Mouse (Mus musculus) kidney, adult 2 months (tissue): ENCODE measurements around the gene Bsg. TPM values are rescaled to one million over a fixed set of nuclear protein-coding genes. Genes with fewer than 3 reads are reported as not detected.

Experiments
- DNase-seq: peaks from one replicate; pipeline ENCODE4 v3.0.0; 2021
- H3K27ac ChIP-seq: fragments of 200-500 bp; 2 replicates; pipeline ENCODE4 v1.5.1; 2012; ENCODE audit warnings: low read depth, low read length, control low read depth, inconsistent platforms; ENCODE audit not compliant: insufficient read depth
- H3K27me3 ChIP-seq: fragments of 200-500 bp; replicated peaks from 2 replicates; pipeline ENCODE4 v1.6.1; 2012; ENCODE audit warnings: mild to moderate bottlenecking, moderate library complexity, low read length, inconsistent platforms; ENCODE audit not compliant: control insufficient read depth, insufficient read depth
- H3K36me3 ChIP-seq: fragments of 200-500 bp; 2 replicates; pipeline ENCODE4 v1.6.1; 2012; ENCODE audit warnings: mild to moderate bottlenecking, moderate library complexity, low read length, inconsistent platforms; ENCODE audit not compliant: control insufficient read depth, insufficient read depth
- H3K4me1 ChIP-seq: fragments of 200-500 bp; 2 replicates; pipeline ENCODE4 v1.6.1; 2011; ENCODE audit warnings: low read length; ENCODE audit not compliant: control insufficient read depth, insufficient read depth
- H3K4me3 ChIP-seq: fragments of 200-500 bp; 2 replicates; pipeline ENCODE4 v1.5.1; 2011; ENCODE audit warnings: mild to moderate bottlenecking, low read depth, low read length, control low read depth; ENCODE audit not compliant: insufficient read depth
- CTCF ChIP-seq: fragments of 200-500 bp; conservative IDR thresholded peaks from 2 replicates; pipeline ENCODE4 v1.5.1; 2011; ENCODE audit warnings: low read depth, mild to moderate bottlenecking, control low read depth, low read length, moderate library complexity, mixed read lengths; ENCODE audit not compliant: insufficient read depth, insufficient read length
- POLR2A ChIP-seq: fragments of 200-500 bp; IDR thresholded peaks from one replicate; pipeline ENCODE4 v1.6.1; 2011; ENCODE audit warnings: low read depth, low read length, control low read depth
- WGBS: fragments of 180-500 bp; shearing (Covaris S2); methylation state at CpG from one replicate; pipeline ENCODE4 v1.1.7; 2018; 5-methylcytosine and 5-hydroxymethylcytosine counted together
- polyA plus RNA-seq: library from polyadenylated mRNA; depleted of rRNA; stranded (reverse); fragments of >200 nt; gene quantifications from 2 replicates; pipeline ENCODE4 v1.2.3, GENCODE M21; 2012

Gene Bsg
- polyA plus RNA-seq, 1 experiment: 825 TPM

DNA sequence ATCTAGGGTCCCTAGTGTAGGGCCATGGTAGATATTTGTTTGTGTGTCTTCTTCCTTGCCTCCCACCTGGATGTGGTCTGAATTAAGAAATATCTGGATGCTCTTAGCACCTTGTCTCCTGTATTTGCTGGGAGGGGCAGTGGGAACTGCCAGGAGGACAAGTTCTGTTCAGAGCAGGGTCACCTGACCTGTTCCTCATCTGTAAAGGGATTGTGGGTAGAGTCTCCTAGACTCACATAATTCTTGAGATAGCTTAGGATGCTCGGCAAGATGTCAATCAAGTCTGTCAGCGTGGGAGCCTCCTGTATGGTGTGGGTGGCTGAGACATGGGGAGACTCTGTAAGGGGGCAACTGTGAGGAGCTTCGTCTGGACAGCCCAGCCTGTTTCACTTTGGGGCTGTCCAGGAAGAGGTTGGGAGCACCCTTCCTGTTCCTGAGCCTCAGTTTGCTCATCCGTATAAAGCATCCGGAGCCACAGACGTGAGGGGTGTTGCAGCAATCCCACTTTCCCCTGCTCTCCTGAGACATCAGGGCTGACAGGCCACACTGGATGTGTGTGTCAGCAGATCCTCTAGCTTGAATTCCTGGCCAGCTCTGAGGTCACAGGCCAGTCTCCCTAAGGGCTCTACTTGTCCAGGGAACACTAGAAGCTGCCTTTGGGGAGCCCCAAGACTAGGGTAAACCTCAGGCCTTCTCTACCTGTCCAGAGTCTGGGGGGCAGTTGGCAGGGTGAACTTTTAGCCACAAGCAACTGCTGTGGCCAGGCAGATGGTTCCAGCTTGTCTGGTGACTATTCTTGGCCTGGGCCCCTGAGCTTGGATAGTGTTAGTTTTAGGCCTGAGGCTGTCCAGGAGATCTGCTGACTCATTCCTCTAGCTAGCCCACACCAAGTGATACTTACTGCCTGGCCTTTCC is 20.3 kb upstream of the Bsg start:
- Histone ChIP-seq H3K4me3 (peak overlapping the region; percentile 90), H3K27me3 (no peaks in the 10 kb centered on the region), H3K27ac (no peak overlapping the region), H3K36me3 (no peaks in the 10 kb centered on the region), H3K4me1 (peaks cover 10% of the 10 kb centered on the region; the same call in 1 of the 2 replicates)
- TF ChIP-seq POLR2A (no peak), CTCF (no peak)
- DNase-seq: peak; percentile 58
- 43% methylated on average over 6 of the region's 6 CpGs for WGBS

DNA sequence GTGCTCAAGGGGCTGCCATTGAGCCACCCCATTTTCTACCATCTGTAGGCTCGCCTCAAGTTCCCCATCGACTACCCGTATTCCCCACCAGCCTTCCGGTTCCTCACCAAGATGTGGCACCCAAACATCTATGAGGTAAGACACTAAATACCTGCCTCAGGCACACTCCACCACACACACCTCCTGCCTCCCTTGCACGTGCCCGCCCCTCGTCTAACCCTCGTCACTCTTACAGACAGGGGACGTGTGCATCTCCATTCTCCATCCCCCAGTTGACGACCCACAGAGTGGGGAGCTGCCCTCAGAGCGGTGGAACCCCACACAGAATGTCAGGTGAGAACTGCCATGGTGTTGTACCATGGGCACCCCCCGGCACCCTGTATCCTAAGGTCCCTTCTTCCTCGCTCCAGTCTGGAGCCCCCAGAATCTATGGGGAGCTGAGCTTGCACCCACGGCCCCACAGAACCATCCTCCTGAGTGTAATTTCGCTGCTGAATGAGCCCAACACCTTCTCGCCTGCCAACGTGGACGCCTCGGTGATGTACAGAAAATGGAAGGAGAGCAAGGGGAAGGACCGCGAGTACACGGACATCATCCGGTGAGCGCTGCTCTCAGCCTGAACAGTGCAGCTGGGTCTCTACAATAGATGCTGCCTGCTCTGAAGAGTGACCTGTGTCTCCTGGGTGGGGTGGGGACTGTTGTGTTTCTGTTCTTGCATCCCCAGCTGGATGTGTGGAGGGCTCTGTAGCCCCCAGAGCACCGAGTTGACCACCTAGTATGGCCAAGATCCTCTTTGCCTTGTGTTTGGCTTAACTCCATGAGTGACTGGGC is 19.3 kb upstream of the Bsg start:
- Histone ChIP-seq H3K27me3 (no peaks in the 10 kb centered on the region), H3K4me3 (no peak overlapping the region), H3K27ac (no peak overlapping the region), H3K36me3 (no peaks in the 10 kb centered on the region), H3K4me1 (peaks cover 10% of the 10 kb centered on the region; the same call in 1 of the 2 replicates)
- TF ChIP-seq POLR2A (no peak), CTCF (no peak)
- no peak for DNase-seq
- WGBS: 90% methylated on average over 25 of the region's 25 CpGs

GRCm38 (mm10) chr10:79686219-79686618 is 18.1 kb upstream of the Bsg start:
- TF ChIP-seq CTCF: no peak
- no peak for TF ChIP-seq POLR2A
- DNase-seq: no peak
- 91% methylated on average over 2 of the region's 2 CpGs for WGBS
- no peak overlapping the region for H3K27ac ChIP-seq
- no peaks in the 10 kb centered on the region for H3K36me3 ChIP-seq
- peaks cover 10% of the 10 kb centered on the region; the same call in 1 of the 2 replicates for H3K4me1 ChIP-seq
- H3K27me3 ChIP-seq: no peaks in the 10 kb centered on the region
- no peak overlapping the region for H3K4me3 ChIP-seq

DNA sequence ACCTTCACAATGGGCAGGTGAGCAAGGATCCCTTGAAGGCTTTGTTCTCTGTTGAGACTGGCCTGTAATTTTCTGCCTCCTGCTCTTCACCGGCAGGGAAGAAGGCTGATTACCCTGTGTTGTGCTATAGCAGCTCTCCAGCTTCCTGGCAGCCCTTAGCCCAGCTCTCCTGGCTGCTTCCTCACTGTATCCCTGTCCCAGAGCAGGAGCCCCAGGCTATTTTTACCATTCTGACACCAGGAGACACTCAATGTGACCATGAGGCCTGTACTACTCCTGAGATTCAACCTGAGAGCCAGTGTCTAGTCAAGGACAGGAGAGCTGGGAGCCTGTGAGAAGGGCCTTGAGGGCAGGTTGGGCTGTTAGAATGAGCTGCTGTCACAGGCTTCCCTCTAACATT is 17.6 kb upstream of the Bsg start:
- 84% methylated on average over 1 of the region's 1 CpGs for WGBS
- Histone ChIP-seq H3K4me3 (no peak overlapping the region), H3K27me3 (no peaks in the 10 kb centered on the region), H3K27ac (no peak overlapping the region), H3K4me1 (peaks cover 10% of the 10 kb centered on the region; the same call in 1 of the 2 replicates), H3K36me3 (no peaks in the 10 kb centered on the region)
- TF ChIP-seq CTCF: no peak
- no peak for TF ChIP-seq POLR2A
- DNase-seq: no peak

DNA sequence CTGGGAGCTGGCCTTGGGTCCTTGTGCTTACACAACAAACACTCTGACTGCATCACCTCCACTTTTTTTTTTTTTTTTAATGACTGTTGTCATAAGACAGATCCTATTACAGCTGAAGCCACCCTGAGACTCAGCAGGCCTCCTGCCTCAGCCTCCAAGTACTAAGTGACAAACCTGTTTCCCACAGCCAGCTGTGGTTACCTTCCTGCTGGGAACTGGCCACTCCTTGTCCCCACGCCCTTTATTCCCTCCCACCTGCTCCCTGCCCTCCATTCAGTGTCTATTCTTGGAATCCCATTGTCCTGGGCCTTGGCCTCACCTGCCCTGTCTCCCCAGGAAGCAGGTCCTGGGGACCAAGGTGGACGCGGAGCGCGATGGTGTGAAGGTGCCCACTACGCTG is 16.8 kb upstream of the Bsg start:
- Histone ChIP-seq H3K4me1 (peaks cover 10% of the 10 kb centered on the region; the same call in 1 of the 2 replicates), H3K27me3 (no peaks in the 10 kb centered on the region), H3K4me3 (no peak overlapping the region), H3K36me3 (no peaks in the 10 kb centered on the region), H3K27ac (no peak overlapping the region)
- TF ChIP-seq CTCF (no peak), POLR2A (no peak)
- no peak for DNase-seq
- 92% methylated on average over 6 of the region's 6 CpGs for WGBS

DNA sequence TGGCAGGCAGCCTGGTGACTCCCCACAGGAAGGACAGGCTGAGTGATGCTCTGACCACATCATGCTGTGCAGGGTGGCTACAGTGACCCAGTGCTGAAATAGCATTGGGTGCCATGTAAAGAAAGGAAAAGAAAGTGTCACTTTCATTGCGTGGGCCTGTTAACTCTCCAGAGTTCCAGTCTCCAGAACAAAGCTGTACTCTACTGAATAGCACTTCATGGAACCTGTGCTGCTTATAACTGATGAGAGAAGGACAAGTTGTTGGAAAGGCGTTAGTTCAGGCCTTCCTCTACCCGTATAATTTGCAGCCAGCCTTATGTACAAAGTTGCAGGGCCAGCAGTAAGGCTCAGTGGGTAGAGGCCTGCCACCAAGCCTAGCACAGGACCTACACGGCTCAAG is 15.6 kb upstream of the Bsg start, which contains the start of gene Gzmm:
Gene Gzmm (plus strand): TSS at position 301 of the 400 bp plus-strand sequence.
- H3K4me1 ChIP-seq: peaks cover 3% of the 10 kb centered on the region; the same call in 1 of the 2 replicates
- WGBS: 79% methylated on average over 4 of the region's 4 CpGs
- H3K27me3 ChIP-seq: no peaks in the 10 kb centered on the region
- no peaks in the 10 kb centered on the region for H3K36me3 ChIP-seq
- TF ChIP-seq POLR2A (no peak), CTCF (no peak)
- no peak for DNase-seq
- H3K4me3 ChIP-seq: no peak within 1 kb of the TSS
- H3K27ac ChIP-seq: no peak within 1 kb of the TSS
